Mouse (Mus musculus): ENCODE data around the gene Gstm3.
"Not testable (repeated sequence)": the region's sequence is repeated elsewhere in the genome, so short reads cannot be mapped to it uniquely, and the experiment has no call there.

Gstm3 gene

GRCm38 (mm10) chr3:107977691-107978090 is 8.6 kb upstream of the Gstm3 start:
- no peak for DNase-seq (ENCODE audit: low read depth in 2 of 2, low spot score in 2 of 2)

GRCm38 (mm10) chr3:107974237-107974636 is 5.2 kb upstream of the Gstm3 start:
- DNase-seq (ENCODE audit: low read depth in 2 of 2, low spot score in 2 of 2) = no peak

- DNase-seq (ENCODE audit: low read depth in 2 of 2, low spot score in 2 of 2) = no peak
Observed at GRCm38 (mm10) chr3:107972070-107972469, 3.0 kb upstream of the Gstm3 start.

- DNase-seq (ENCODE audit: low read depth in 2 of 2, low spot score in 2 of 2) = not testable (repeated sequence)
Observed at GRCm38 (mm10) chr3:107971101-107971500, 2.0 kb upstream of the Gstm3 start.

DNA sequence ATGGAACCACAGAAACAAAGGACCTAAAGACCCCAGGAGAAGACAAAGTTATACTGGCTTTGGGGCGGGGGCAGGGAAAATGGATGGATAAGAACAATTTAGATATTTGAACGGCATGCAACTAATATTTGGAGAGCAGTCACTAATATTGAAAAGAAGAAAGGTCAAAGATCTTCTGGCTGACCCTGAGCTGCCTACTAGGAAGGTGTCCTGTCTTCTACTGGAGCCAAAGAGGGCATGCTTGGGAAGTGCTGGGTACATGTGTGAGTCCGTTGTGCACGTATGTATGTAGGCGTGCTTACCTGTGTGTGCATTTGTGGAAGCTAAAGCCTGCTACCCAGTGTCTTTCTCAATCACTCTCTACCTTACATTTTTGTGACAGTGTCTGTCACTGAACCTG is 2.5 kb downstream of the Gstm3 start:
- DNase-seq (ENCODE audit: low read depth in 2 of 2, low spot score in 2 of 2) = no peak

DNA sequence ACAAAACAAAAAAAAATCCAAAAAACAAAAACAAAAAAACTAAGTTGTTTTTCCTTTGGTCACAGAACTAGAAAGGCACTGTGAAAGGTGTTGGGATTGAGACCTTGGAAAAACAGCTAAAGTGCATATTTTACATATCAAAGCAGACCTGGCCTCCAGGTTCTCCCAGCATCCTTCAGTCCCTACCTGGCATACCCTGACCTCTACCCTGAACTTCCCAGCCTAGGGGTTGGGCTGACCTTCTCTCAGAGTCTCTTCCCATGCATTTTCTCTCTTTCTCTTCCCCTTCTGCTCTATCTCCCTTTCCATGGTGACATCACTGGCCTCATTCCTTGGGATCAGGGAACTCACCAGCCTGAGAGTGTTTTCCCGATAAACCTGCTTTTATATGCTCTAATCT is 3.5 kb downstream of the Gstm3 start:
- DNase-seq (ENCODE audit: low read depth in 2 of 2, low spot score in 2 of 2) = no peak

- DNase-seq (ENCODE audit: low read depth in 2 of 2, low spot score in 2 of 2) = no peak
Observed at GRCm38 (mm10) chr3:107964656-107965308, 4.3 kb downstream of the Gstm3 start.

- no peak for DNase-seq (ENCODE audit: low read depth in 2 of 2, low spot score in 2 of 2)
Observed at GRCm38 (mm10) chr3:107964026-107964425, 5.1 kb downstream of the Gstm3 start.

DNA sequence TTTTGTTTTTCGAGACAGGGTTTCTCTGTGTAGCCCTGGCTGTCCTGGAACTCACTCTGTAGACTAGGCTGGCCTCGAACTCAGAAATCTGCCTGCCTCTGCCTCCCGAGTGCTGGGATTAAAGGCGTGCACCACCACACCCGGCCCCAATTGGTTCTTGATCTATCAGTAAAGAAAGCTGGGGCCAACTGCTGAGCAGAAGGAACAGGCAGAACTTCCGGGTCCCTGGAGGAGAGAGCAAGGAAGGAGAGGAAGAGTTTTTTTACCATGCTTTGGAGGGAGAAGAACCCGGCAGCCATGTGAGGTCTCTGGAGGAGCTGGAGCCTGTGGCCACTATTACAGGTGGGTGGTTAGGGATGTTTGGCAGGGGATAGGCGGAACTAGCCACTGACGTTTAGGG is 13.8 kb downstream of the Gstm3 start:
- not testable (repeated sequence) for DNase-seq (ENCODE audit: low read depth in 2 of 2, low spot score in 2 of 2)

GRCm38 (mm10) chr3:107953906-107954305 is 15.2 kb downstream of the Gstm3 start:
- DNase-seq (ENCODE audit: low read depth in 2 of 2, low spot score in 2 of 2) = no peak

DNA sequence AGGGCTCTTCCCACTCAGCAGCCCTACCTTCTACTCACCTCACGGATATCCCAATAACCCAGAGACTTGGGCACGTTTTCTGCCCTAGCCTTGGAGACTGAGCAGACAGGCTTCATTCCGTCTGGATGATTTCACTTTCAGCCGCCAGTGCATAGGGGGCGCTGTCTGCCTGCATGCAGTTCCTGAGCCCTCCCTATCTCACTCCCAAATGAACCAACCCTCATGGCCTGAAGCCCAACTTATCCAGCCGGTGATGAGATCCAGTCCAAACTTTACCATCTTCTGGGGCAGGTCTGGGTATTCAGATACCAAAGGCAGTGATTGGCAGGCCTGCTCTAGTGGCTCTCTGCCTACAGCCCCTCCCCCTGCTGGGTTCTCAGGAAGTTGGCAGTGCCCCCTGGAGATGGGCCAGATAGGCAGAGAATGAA is 15.7 kb downstream of the Gstm3 start:
- peak in 1 of 2 experiments; percentile 6 for DNase-seq (ENCODE audit: low read depth in 2 of 2, low spot score in 2 of 2)

- no peak for DNase-seq (ENCODE audit: low read depth in 2 of 2, low spot score in 2 of 2)
Observed at GRCm38 (mm10) chr3:107950531-107950930, 18.6 kb downstream of the Gstm3 start.

- DNase-seq (ENCODE audit: low read depth in 2 of 2, low spot score in 2 of 2) = not testable (repeated sequence)
Observed at GRCm38 (mm10) chr3:107949461-107949860, 19.6 kb downstream of the Gstm3 start.

- DNase-seq (ENCODE audit: low read depth in 2 of 2, low spot score in 2 of 2) = no peak
Observed at GRCm38 (mm10) chr3:107945729-107946128, 23.4 kb downstream of the Gstm3 start.

GRCm38 (mm10) chr3:107943239-107943990 is 25.7 kb downstream of the Gstm3 start, which contains the start of gene Gstm6:
TSS of gene Gstm6 (minus strand) at chr3:107943749.
- no peak for DNase-seq (ENCODE audit: low read depth in 2 of 2, low spot score in 2 of 2)

- DNase-seq (ENCODE audit: low read depth in 2 of 2, low spot score in 2 of 2) = no peak
Observed at GRCm38 (mm10) chr3:107941261-107941660, 27.8 kb downstream of the Gstm3 start.

DNA sequence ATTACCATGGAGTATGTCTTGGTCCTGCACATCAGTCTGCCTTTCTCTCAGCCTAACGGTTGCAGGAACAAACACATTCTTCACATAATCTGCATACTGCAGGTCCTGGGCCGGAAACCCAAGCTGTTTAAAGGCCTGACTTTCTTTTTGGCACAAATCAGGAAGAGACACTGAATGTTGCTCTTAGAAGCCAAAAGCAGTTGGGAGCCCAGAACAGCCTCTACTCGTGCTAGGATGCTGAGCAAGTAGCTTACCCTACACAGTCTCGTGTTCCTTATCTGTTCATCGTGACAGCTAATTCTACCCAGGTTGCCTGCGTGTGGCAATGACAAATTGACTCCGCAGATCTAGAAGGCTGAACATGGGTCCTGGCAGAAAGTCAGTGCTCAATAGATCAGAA is 28.6 kb downstream of the Gstm3 start:
- DNase-seq (ENCODE audit: low read depth in 2 of 2, low spot score in 2 of 2) = no peak

- DNase-seq (ENCODE audit: low read depth in 2 of 2, low spot score in 2 of 2) = no peak
Observed at GRCm38 (mm10) chr3:107939830-107940229, 29.3 kb downstream of the Gstm3 start.

DNA sequence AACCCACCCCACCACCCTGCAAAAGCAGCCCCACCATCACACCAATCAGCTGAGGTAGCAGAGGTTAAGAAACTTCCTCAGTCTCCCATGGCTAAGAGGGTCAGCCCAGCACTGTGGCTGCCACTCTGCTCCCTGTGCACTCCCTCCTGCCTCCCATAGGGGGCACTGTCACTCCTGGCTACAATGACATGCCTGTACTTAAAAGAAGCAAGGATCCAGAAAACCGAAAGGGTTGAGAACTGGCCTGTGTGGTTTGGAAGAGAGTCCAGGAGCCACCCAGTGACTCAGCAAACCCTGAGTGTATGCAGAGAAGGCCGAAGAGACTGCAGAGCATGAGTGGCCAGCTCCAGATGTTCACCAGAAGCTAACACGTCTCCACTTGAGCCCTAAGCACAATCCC is 29.7 kb downstream of the Gstm3 start:
- peak; percentile 3 to 15 for DNase-seq (ENCODE audit: low read depth in 2 of 2, low spot score in 2 of 2)

DNA sequence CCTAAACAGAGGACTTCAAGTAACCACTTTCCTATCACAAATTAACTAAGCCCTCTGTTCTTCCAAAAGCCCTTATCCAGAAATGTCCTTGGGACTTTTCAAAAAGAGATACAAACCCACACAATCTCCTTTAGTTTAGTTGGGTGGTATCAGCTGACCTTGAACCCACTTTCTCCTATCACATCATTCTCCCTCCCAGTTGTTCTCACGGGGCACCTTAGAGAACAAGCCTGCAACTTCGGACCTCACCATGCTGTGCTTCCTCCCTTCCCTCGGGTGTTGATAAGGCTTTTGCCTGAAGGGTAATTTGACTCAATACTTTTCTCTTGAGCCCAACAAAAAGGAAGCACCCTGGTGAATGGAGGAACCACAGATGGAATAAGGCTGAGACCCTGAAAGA is 33.2 kb downstream of the Gstm3 start:
- no peak for DNase-seq (ENCODE audit: low read depth in 2 of 2, low spot score in 2 of 2)

DNA sequence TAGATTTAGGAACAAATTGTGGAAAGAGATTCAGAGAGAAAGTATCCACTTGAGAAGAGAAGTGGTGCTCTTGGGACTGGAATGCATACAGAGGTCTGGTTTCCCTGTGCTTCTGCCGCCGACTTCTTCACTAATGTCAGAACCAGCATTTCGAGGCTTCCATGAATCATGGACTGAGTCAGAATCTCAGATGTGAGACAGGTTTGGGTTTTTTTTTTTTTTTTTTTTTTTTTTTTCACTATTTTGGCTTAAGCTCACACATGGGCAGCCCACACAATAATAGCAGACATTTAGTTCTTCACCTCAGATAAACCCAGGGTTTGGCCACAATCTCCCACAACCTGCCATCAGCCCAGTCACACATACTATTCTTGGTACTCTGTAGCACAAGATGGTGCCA is 33.8 kb downstream of the Gstm3 start:
- DNase-seq (ENCODE audit: low read depth in 2 of 2, low spot score in 2 of 2) = no peak

GRCm38 (mm10) chr3:107932128-107932527 is 37.0 kb downstream of the Gstm3 start:
- no peak for DNase-seq (ENCODE audit: low read depth in 2 of 2, low spot score in 2 of 2)

DNA sequence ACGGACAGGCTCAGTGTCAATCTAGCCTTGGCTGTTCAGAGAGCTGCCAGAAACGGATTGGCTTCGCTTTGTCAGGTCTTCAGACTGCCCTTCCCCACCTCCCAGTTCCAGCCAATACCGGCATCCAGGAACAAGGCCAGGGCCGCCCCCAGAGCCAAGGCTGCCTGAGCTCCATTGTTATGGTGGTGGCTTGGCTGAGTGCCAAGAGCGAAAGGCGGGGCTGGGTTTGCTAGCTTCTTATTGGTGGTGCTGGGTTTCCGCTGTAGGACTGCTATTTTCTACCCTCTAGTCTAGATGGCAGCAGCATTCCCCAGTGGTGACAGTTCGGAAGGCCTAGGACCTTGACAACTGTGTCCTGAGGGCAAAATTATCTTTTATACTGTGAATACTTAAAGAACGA is 37.4 kb downstream of the Gstm3 start, which contains the start of gene Gstm7:
Gene Gstm7, minus strand, starts transcription at position 148 of the 400 bp plus-strand sequence.
- DNase-seq (ENCODE audit: low read depth in 2 of 2, low spot score in 2 of 2) = peak; percentile 64 to 79
